Mouse (Mus musculus) olfactory bulb, adult 2 months (tissue): ENCODE data around the gene Zfp987. TPM values are rescaled to one million over a fixed set of nuclear protein-coding genes. Genes with fewer than 3 reads are reported as not detected.
"Not testable (repeated sequence)": the region's sequence is repeated elsewhere in the genome, so short reads cannot be mapped to it uniquely, and the experiment has no call there.

ENCODE experiments used
- H3K27ac ChIP-seq: fragments of 200-500 bp; 2 replicates; pipeline ENCODE4 v1.5.1; 2012; ENCODE audit warnings: low read depth, low read length; ENCODE audit not compliant: insufficient read depth
- H3K4me1 ChIP-seq: fragments of 200-500 bp; 2 replicates; pipeline ENCODE4 v1.6.1; 2012; ENCODE audit warnings: low read length; ENCODE audit not compliant: control insufficient read depth, insufficient read depth
- H3K4me3 ChIP-seq: fragments of 200-500 bp; 2 replicates; pipeline ENCODE4 v1.5.1; 2012; ENCODE audit warnings: mild to moderate bottlenecking, low read depth, low read length, moderate library complexity; ENCODE audit not compliant: insufficient read depth
- CTCF ChIP-seq: fragments of 200-500 bp; IDR thresholded peaks from 2 replicates; pipeline ENCODE4 v1.5.1; 2012; ENCODE audit warnings: low read depth, mild to moderate bottlenecking, low read length, moderate library complexity; ENCODE audit not compliant: insufficient read depth
- POLR2A ChIP-seq: fragments of 200-500 bp; IDR thresholded peaks from 2 replicates; pipeline ENCODE4 v1.6.1; 2012; ENCODE audit warnings: mild to moderate bottlenecking, low read depth, low read length, moderate library complexity; ENCODE audit not compliant: insufficient read depth
- WGBS: fragments of 180-500 bp; shearing (Covaris S2); methylation state at CpG from one replicate; pipeline ENCODE4 v1.1.7; 2018; 5-methylcytosine and 5-hydroxymethylcytosine counted together
- polyA plus RNA-seq: library from polyadenylated mRNA; stranded (reverse); fragments of >200 nt; gene quantifications from 2 replicates; pipeline ENCODE4 v1.2.4, GENCODE M21; 2012; ENCODE audit warnings: low replicate concordance; ENCODE audit not compliant: missing spikeins, insufficient read depth, insufficient read length

The Zfp987 gene
- polyA plus RNA-seq, result not detected in 2 replicates

GRCm38 (mm10) chr4:146096998-146097397, at the start of gene Zfp987:
Gene Zfp987, plus strand, starts transcription at chr4:146097298.
- H3K4me3 ChIP-seq, H3K27ac ChIP-seq, H3K4me1 ChIP-seq: not testable (repeated sequence)
- 79% methylated on average over 3 of the region's 3 CpGs for WGBS

- H3K27ac ChIP-seq, H3K4me1 ChIP-seq, H3K4me3 ChIP-seq: not testable (repeated sequence)
- 73% methylated on average over 1 of the region's 1 CpGs for WGBS
Measured at GRCm38 (mm10) chr4:146052536-146052935, 44.6 kb upstream of the Zfp987 start.

- WGBS, result 79% methylated on average over 2 of the region's 2 CpGs
- H3K4me1 ChIP-seq, H3K27ac ChIP-seq, H3K4me3 ChIP-seq: not testable (repeated sequence)
Measured at GRCm38 (mm10) chr4:146053445-146053844, 43.7 kb upstream of the Zfp987 start.

- Histone ChIP-seq H3K4me1 (no peaks in the 10 kb centered on the region), H3K27ac (no peak overlapping the region)
- WGBS, result 66% methylated on average over 2 of the region's 2 CpGs
Measured at GRCm38 (mm10) chr4:146055335-146055734, 41.8 kb upstream of the Zfp987 start.

GRCm38 (mm10) chr4:146058646-146059045, 38.5 kb upstream of the Zfp987 start:
- WGBS, result 91% methylated on average over 12 of the region's 12 CpGs

More at GRCm38 (mm10) chr4:146055335-146055734, 41.8 kb upstream of the Zfp987 start:
- no peak overlapping the region for H3K4me3 ChIP-seq
- no peak for TF ChIP-seq CTCF
- TF ChIP-seq POLR2A, result no peak

GRCm38 (mm10) chr4:146059078-146059477, 38.0 kb upstream of the Zfp987 start:
- not testable (repeated sequence) for H3K4me3 ChIP-seq, H3K27ac ChIP-seq, H3K4me1 ChIP-seq
- WGBS, result 93% methylated on average over 4 of the region's 4 CpGs

More at GRCm38 (mm10) chr4:146058646-146059045, 38.5 kb upstream of the Zfp987 start:
- H3K27ac ChIP-seq, H3K4me3 ChIP-seq, H3K4me1 ChIP-seq: not testable (repeated sequence)

- not testable (repeated sequence) for H3K27ac ChIP-seq
- 93% methylated on average over 25 of the region's 26 CpGs for WGBS
Measured at GRCm38 (mm10) chr4:146059974-146060693, 37.0 kb upstream of the Zfp987 start.

GRCm38 (mm10) chr4:146061082-146061481, 36.0 kb upstream of the Zfp987 start:
- H3K27ac ChIP-seq, H3K4me1 ChIP-seq, H3K4me3 ChIP-seq: not testable (repeated sequence)
- 94% methylated on average over 11 of the region's 11 CpGs for WGBS

More at GRCm38 (mm10) chr4:146059974-146060693, 37.0 kb upstream of the Zfp987 start:
- not testable (repeated sequence) for H3K4me3 ChIP-seq, H3K4me1 ChIP-seq

- H3K4me3 ChIP-seq, H3K27ac ChIP-seq, H3K4me1 ChIP-seq: not testable (repeated sequence)
- WGBS, result 93% methylated on average over 12 of the region's 12 CpGs
Measured at GRCm38 (mm10) chr4:146062021-146062420, 35.1 kb upstream of the Zfp987 start.

GRCm38 (mm10) chr4:146063001-146063400, 34.1 kb upstream of the Zfp987 start:
- H3K27ac ChIP-seq, H3K4me1 ChIP-seq, H3K4me3 ChIP-seq: not testable (repeated sequence)
- WGBS, result 77% methylated on average over 6 of the region's 6 CpGs

GRCm38 (mm10) chr4:146063621-146064020, 33.5 kb upstream of the Zfp987 start:
- H3K27ac ChIP-seq, H3K4me1 ChIP-seq, H3K4me3 ChIP-seq: not testable (repeated sequence)
- WGBS, result 91% methylated on average over 15 of the region's 15 CpGs

- 67% methylated on average over 5 of the region's 5 CpGs for WGBS
Measured at GRCm38 (mm10) chr4:146064807-146065206, 32.3 kb upstream of the Zfp987 start.

GRCm38 (mm10) chr4:146066932-146067580, 30.0 kb upstream of the Zfp987 start:
- 41% methylated on average over 45 of the region's 45 CpGs for WGBS
- H3K4me3 ChIP-seq, H3K27ac ChIP-seq: not testable (repeated sequence)

More at GRCm38 (mm10) chr4:146064807-146065206, 32.3 kb upstream of the Zfp987 start:
- H3K27ac ChIP-seq, H3K4me1 ChIP-seq, H3K4me3 ChIP-seq: not testable (repeated sequence)

GRCm38 (mm10) chr4:146067594-146067993, 29.5 kb upstream of the Zfp987 start:
- not testable (repeated sequence) for H3K4me1 ChIP-seq, H3K27ac ChIP-seq, H3K4me3 ChIP-seq
- 35% methylated on average over 55 of the region's 55 CpGs for WGBS

More at GRCm38 (mm10) chr4:146066932-146067580, 30.0 kb upstream of the Zfp987 start:
- not testable (repeated sequence) for H3K4me1 ChIP-seq
